In genomic region chr16:33931682-33932081, GRCm38 (mm10) we compare ENCODE assay signal across 18 mouse cellular contexts. TPM values are rescaled to one million over a fixed set of nuclear protein-coding genes. Genes with fewer than 3 reads are reported as not detected.
DNase-seq lines count a peak whose midpoint lies in the region; ATAC-seq and TF ChIP-seq lines count a peak whose summit lies in the region.
"Had no signal": no experiment of that assay in that cellular context is flagged by ENCODE, and none has a peak within 500 bp of the region (broad histone marks: within the 10 kb centered on the region; RNA-seq: fewer than 3 reads in every experiment).

No protein-coding gene starts in this region.

- H3K9ac ChIP-seq in kidney, embryonic 16.5 days (replicated peaks; ENCODE audit: low read length), result no peak overlapping the region
- no peak overlapping the region for H3K9ac ChIP-seq in forebrain, embryonic 11.5 days (ENCODE audit: low read length)
- H3K9ac ChIP-seq: embryonic facial prominence, embryonic 12.5 days; hindbrain, embryonic 12.5 days; limb, embryonic 12.5 days; liver, embryonic 14.5 days; neural tube, embryonic 15.5 days; stomach, embryonic 15.5 days had no signal

- 0 out of 2 replicates have a peak, but pooled peaks cover 3% of the 10 kb centered on the region for H3K27me3 ChIP-seq in heart, embryonic 10.5 days (ENCODE audit: insufficient read depth, poor library complexity, severe bottlenecking)
- no peaks in the 10 kb centered on the region for H3K27me3 ChIP-seq in kidney, adult 2 months (replicated peaks; ENCODE audit: control insufficient read depth, insufficient read depth, low read length)
- H3K27me3 ChIP-seq in kidney, embryonic 16.5 days (ENCODE audit: insufficient read depth, low read length), result no peaks in the 10 kb centered on the region
- H3K27me3 ChIP-seq in forebrain, embryonic 11.5 days (ENCODE audit: control insufficient read depth, insufficient read depth, low read length), result no peaks in the 10 kb centered on the region
- H3K27me3 ChIP-seq: embryonic facial prominence, embryonic 12.5 days; hindbrain, embryonic 12.5 days; limb, embryonic 12.5 days; neural tube, embryonic 15.5 days; stomach, embryonic 15.5 days had no signal

- H3K4me2 ChIP-seq in kidney, embryonic 16.5 days (replicated peaks; ENCODE audit: low read depth, low read length), result no peak overlapping the region
- H3K4me2 ChIP-seq in forebrain, embryonic 11.5 days (ENCODE audit: low read depth, low read length, severe bottlenecking), result no peak overlapping the region
- H3K4me2 ChIP-seq: embryonic facial prominence, embryonic 12.5 days; hindbrain, embryonic 12.5 days; limb, embryonic 12.5 days; neural tube, embryonic 15.5 days; stomach, embryonic 15.5 days had no signal

- no peak for DNase-seq in heart, embryonic 10.5 days (ENCODE audit: low spot score)
- DNase-seq in heart, adult 8-10 months (ENCODE audit: low spot score), result no peak
- no peak for DNase-seq in kidney, adult 2 months
- peak; percentile 51 for DNase-seq in retina, postnatal 1 day
- DNase-seq in retina, embryonic 14.5 days (ENCODE audit: low spot score), result no peak
- DNase-seq in forebrain, embryonic 11.5 days (ENCODE audit: low spot score), result no peak
- DNase-seq: cerebellum, adult 2 months; lung, postnatal 14 days had no signal

- no peaks in the 10 kb centered on the region for H3K9me3 ChIP-seq in heart, embryonic 10.5 days
- H3K9me3 ChIP-seq in kidney, embryonic 16.5 days (ENCODE audit: low read length), result no peaks in the 10 kb centered on the region
- H3K9me3 ChIP-seq in forebrain, embryonic 11.5 days (ENCODE audit: control insufficient read depth, low read length), result no peaks in the 10 kb centered on the region
- H3K9me3 ChIP-seq: embryonic facial prominence, embryonic 12.5 days; hindbrain, embryonic 12.5 days; limb, embryonic 12.5 days; neural tube, embryonic 15.5 days; stomach, embryonic 15.5 days had no signal

- no peak for TF ChIP-seq CTCF in kidney, adult 2 months (conservative IDR thresholded peaks at IDR 0.05; ENCODE audit: insufficient read depth, insufficient read length, low read depth, low read length)

- 0 out of 2 replicates have a peak, but pooled peaks cover 8% of the 10 kb centered on the region for H3K36me3 ChIP-seq in heart, embryonic 10.5 days
- H3K36me3 ChIP-seq in kidney, adult 2 months (ENCODE audit: control insufficient read depth, insufficient read depth, low read length), result no peaks in the 10 kb centered on the region
- no peaks in the 10 kb centered on the region for H3K36me3 ChIP-seq in kidney, embryonic 16.5 days (ENCODE audit: insufficient read depth, low read length)
- no peaks in the 10 kb centered on the region for H3K36me3 ChIP-seq in forebrain, embryonic 11.5 days (ENCODE audit: control insufficient read depth, insufficient read depth, low read length)
- H3K36me3 ChIP-seq: hindbrain, embryonic 12.5 days; neural tube, embryonic 15.5 days; stomach, embryonic 15.5 days had no signal

- no peak for ATAC-seq in kidney, embryonic 16.5 days (ENCODE audit: low FRiP score, low TSS enrichment)
- no peak for ATAC-seq in forebrain, embryonic 11.5 days (replicated peaks; ENCODE audit: low FRiP score)
- ATAC-seq: forebrain, embryonic 14.5 days; midbrain, embryonic 16.5 days had no signal

- H3K4me1 ChIP-seq in heart, embryonic 10.5 days, result peaks cover 57% of the 10 kb centered on the region
- peaks cover 37% of the 10 kb centered on the region for H3K4me1 ChIP-seq in kidney, adult 2 months (ENCODE audit: control insufficient read depth, insufficient read depth, low read length)
- H3K4me1 ChIP-seq in kidney, embryonic 16.5 days (ENCODE audit: insufficient read depth, low read length), result peaks cover 29% of the 10 kb centered on the region
- no peaks in the 10 kb centered on the region for H3K4me1 ChIP-seq in forebrain, embryonic 11.5 days (replicated peaks; ENCODE audit: control insufficient read depth, insufficient read depth, low read length)

- no peak for TF ChIP-seq POLR2A in kidney, adult 2 months (IDR thresholded peaks at IDR 0.05; ENCODE audit: low read depth, low read length)

- WGBS in heart, embryonic 10.5 days, result 55% methylated on average over 2 of the region's 2 CpGs
- 44% methylated on average over 2 of the region's 2 CpGs for WGBS in kidney, adult 2 months
- 59% methylated on average over 2 of the region's 2 CpGs for WGBS in kidney, embryonic 16.5 days
- WGBS in forebrain, embryonic 11.5 days, result 53% methylated on average over 2 of the region's 2 CpGs

- H3K27ac ChIP-seq in heart, embryonic 10.5 days, result peak overlapping the region; percentile 50
- H3K27ac ChIP-seq in kidney, adult 2 months (ENCODE audit: insufficient read depth, low read depth, low read length), result peak overlapping the region; percentile 21
- no peak overlapping the region for H3K27ac ChIP-seq in kidney, embryonic 16.5 days (ENCODE audit: low read length)
- H3K27ac ChIP-seq in forebrain, embryonic 11.5 days (ENCODE audit: low read depth, low read length), result no peak overlapping the region
- H3K27ac ChIP-seq: embryonic facial prominence, embryonic 12.5 days; hindbrain, embryonic 12.5 days; liver, embryonic 14.5 days; neural tube, embryonic 15.5 days; stomach, embryonic 15.5 days had no signal

- no peak overlapping the region for H3K4me3 ChIP-seq in heart, embryonic 10.5 days
- H3K4me3 ChIP-seq in kidney, adult 2 months (ENCODE audit: insufficient read depth, low read depth, low read length), result no peak overlapping the region
- H3K4me3 ChIP-seq in kidney, embryonic 16.5 days (ENCODE audit: low read length), result no peak overlapping the region
- H3K4me3 ChIP-seq in forebrain, embryonic 11.5 days (ENCODE audit: low read depth, low read length), result no peak overlapping the region
- H3K4me3 ChIP-seq: embryonic facial prominence, embryonic 12.5 days; erythroblast, embryonic 14.5 days; hindbrain, embryonic 12.5 days; limb, embryonic 12.5 days; neural tube, embryonic 15.5 days; stomach, embryonic 15.5 days had no signal

RNA-seq across cellular contexts. Expression of gene Umps, which starts 35.2 kb away (rescaled TPM):
- polyA plus RNA-seq in heart, embryonic 10.5 days (2016; fragmentation: Nextera tagmentation; extraction: Ambion mirVana), result 52.2 and 76.3 TPM in 2 replicates
- 1 to 10 TPM; 7.9 to 9.1 (median 8.3) TPM for total RNA-seq in heart, adult 8-10 months (2022)
- 14.9 and 16.5 TPM in 2 replicates for polyA plus RNA-seq in kidney, adult 2 months (2012; rRNA removed)
- 66.3 and 66.6 TPM in 2 replicates for polyA plus RNA-seq in kidney, embryonic 16.5 days (2015; fragmentation: Nextera tagmentation; extraction: Ambion mirVana)
- 77.4 and 79.9 TPM in 2 replicates for polyA plus RNA-seq in forebrain, embryonic 11.5 days (2014; fragmentation: Nextera tagmentation; extraction: Ambion mirVana)

Comparison
In these comparisons a context has a peak if more than half of its experiments do, and no peak if none do; other contexts are left out.
1. H3K27ac ChIP-seq: peak in heart, embryonic 10.5 days (single experiment) and kidney, adult 2 months (single experiment); none in kidney, embryonic 16.5 days (single experiment) and forebrain, embryonic 11.5 days (single experiment).